Mouse (Mus musculus) brain, adult 2 months (tissue): ENCODE results near the gene Vwa5b1.
A peak's percentile ranks its signal among the peaks of the same experiment; 100 is the strongest.

Source experiments
- DNase-seq: peaks from one replicate; pipeline ENCODE4 v3.0.0; 2011; ENCODE audit warnings: low read depth, low spot score

Vwa5b1 gene

GRCm38 (mm10) chr4:138635428-138636145, at the start of gene Vwa5b1:
Vwa5b1 (minus strand) TSS chr4:138635884.
- peak; percentile 43 for DNase-seq

- no peak for DNase-seq
Measured at GRCm38 (mm10) chr4:138682760-138683159, 47.1 kb upstream of the Vwa5b1 start.

DNA sequence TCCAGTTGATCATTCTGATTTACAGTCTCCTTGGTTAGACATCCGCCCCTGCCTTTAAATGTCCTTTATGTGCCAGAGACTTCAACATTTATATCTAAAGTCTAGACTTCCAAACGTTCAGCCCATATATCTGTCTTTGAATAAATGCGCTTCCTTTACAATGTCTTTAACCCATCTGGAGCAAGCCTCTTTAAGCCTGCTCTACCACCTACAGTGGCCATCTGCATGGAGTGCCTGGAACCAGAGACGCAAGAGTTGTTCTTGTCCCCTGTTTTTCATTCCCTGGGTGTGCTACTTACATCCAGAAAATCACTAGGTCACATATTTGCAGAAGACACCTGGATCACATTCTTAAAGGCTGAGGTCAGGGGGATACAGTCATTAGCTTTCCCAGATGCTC, 44.4 kb upstream of the Vwa5b1 start:
- DNase-seq = peak; percentile 56

GRCm38 (mm10) chr4:138677579-138677978, 41.9 kb upstream of the Vwa5b1 start:
- peak; percentile 68 for DNase-seq

GRCm38 (mm10) chr4:138676480-138676879, 40.8 kb upstream of the Vwa5b1 start:
- no peak for DNase-seq

GRCm38 (mm10) chr4:138672160-138672559, 36.5 kb upstream of the Vwa5b1 start:
- DNase-seq = no peak

- no peak for DNase-seq
Measured at GRCm38 (mm10) chr4:138670093-138670889, 34.6 kb upstream of the Vwa5b1 start.

GRCm38 (mm10) chr4:138666521-138666920, 30.8 kb upstream of the Vwa5b1 start:
- no peak for DNase-seq

GRCm38 (mm10) chr4:138659936-138660602, 24.4 kb upstream of the Vwa5b1 start:
- peak; percentile 74 for DNase-seq

DNA sequence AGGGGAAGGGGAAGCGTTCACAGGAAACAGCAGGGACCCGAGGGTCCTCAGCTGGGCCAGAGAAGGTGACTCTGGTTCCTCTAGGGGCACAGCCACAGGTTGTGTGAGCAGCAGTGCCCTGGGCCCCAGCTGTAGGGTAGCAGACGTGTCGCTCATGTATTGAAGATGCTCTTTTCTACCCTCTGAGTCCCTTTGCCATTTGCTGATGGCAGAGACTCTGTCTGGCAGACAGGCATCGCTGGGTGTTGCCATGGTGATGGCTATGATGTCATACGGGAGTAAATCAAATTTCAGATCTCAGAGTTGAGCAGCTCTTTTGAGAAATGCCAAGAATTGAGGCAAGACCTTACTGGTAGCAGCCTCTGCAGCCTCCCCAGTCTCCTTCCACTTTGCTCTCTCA, 17.4 kb upstream of the Vwa5b1 start:
- DNase-seq = peak; percentile 70

GRCm38 (mm10) chr4:138651881-138652280, 16.2 kb upstream of the Vwa5b1 start:
- peak; percentile 54 for DNase-seq

DNA sequence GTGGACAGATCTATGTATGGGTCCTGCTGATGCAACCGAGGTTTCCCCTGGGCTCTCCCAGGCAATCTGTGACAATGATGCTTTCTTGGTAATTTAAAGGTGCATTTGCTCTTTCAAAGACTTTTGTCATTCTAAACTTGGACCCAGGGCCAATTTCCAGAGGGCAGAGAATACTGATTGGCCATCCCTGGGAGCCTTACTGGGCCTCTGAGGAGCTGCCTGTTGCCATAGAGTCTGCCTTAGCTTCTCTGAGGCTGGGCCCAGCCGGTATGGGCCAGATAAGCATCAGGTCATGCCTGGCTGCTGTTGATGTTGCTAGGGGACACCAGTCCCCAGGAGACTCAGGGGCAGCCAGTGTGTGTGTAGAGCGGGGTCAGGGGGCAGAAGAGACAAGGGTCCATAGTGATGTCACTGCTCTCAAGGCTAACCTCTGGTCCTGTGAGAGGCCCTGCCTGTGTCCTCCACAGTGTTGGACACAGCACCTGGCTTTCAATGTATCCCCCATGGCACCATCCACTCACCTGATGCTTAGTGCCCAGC, 12.5 kb upstream of the Vwa5b1 start:
- DNase-seq = no peak

DNA sequence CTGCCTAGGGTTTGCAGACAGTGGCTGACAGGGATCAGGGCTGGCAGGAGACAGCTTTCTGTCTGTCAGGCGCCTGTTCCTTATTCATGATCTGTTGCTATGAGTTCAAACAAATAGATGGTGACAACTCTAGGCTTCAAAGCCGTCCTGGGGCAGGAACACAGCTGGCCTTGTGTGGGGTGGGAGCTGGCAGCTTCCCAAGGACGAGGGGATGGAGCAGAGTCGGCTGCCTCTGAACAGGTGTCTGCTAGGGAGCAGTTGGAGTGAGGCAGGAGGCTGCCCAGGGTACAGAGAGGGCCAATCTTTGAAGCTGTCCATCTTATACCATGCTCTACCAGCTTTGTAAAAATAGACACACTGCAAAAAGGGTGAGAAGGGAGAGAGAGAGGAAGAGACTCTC, 6.6 kb upstream of the Vwa5b1 start:
- DNase-seq = peak; percentile 6

- no peak for DNase-seq
Measured at GRCm38 (mm10) chr4:138636146-138636511, 445 bp upstream of the Vwa5b1 start.

GRCm38 (mm10) chr4:138628256-138628655, 7.4 kb downstream of the Vwa5b1 start:
- no peak for DNase-seq

DNA sequence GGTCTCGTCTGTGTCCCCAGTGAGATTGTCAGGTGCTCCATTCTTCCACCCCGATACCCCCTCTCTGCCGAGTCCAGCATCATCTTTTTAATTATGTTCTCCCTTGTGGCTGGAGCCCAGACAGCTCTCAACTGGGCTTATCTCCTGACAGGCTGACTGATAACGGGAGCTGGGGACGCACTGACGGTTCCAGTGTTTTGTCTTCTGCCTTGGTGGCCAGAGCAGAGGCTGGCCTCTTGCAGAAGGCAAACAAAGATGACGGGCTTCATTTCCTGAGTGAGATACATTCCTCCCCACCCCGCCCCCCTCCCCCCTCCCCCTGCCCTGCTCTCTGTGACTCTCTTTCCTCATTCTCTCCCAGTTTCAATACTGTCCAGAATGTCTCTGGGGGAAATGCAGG, 21.2 kb downstream of the Vwa5b1 start:
- no peak for DNase-seq

DNA sequence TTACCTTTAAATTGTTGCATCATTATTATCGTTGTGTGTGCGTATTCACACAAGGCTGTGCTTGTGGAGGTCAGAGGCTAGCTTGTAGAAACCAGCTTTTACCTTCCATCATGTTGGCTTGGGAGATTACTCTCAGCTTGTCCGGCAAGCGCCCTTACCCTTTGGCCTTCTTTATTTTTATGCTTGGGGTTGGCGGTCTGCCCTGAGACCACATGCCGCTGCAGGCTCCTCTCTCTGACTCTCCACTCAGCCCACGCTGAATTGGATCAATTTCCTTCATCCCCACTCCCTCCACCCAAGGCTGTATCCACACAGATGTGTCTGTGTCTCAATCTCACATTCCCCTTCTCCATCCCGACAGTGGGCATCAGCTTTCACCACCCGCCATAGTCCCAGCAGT, 33.8 kb downstream of the Vwa5b1 start:
- DNase-seq = no peak

DNA sequence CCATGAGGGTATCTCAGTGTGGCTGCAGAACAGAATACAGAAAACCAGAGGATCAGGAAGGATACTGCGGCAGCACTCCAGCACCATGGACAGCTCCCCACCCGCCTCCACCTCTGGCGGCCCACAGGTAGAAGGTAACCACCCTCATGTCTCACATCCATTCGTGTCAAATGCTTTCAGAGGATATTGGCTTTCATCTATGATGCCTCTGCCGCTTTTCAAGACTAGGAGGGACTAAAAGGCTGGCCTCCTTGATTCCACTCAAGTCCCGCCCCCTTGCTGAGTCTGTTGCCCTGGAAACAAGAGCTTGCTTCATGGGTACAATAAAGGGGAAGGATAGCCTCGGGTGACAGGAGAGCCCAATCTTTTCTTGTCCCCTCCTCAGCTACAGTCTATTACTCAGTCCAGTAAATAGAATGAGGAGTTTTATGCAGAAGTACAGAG, 37.8 kb downstream of the Vwa5b1 start:
- peak; percentile 81 for DNase-seq

GRCm38 (mm10) chr4:138596391-138597130, 39.1 kb downstream of the Vwa5b1 start:
- DNase-seq = peak; percentile 74

DNA sequence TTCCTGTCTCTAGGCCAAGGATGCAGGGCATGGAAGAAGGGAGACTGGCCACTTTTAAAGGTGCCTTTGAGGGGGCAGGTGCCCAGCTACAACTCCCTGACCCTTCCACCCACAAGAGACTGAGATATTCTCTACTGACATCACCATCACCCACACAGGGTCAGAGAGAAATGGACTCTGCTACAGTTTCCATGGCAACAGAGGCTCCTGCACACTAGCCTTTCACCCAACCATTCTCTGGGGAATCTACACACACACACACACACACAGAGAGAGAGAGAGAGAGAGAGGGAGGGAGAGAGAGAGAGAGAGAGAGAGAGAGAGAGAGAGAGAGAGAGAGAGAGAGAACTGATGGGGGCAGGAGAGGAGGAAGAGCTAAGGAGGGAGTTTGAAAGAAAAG, 50.7 kb downstream of the Vwa5b1 start:
- DNase-seq = no peak

GRCm38 (mm10) chr4:138582446-138582845, 53.2 kb downstream of the Vwa5b1 start:
- DNase-seq = peak; percentile 74
